Comparison of ENCODE assay signal across 20 mouse cellular contexts in the genomic region with DNA sequence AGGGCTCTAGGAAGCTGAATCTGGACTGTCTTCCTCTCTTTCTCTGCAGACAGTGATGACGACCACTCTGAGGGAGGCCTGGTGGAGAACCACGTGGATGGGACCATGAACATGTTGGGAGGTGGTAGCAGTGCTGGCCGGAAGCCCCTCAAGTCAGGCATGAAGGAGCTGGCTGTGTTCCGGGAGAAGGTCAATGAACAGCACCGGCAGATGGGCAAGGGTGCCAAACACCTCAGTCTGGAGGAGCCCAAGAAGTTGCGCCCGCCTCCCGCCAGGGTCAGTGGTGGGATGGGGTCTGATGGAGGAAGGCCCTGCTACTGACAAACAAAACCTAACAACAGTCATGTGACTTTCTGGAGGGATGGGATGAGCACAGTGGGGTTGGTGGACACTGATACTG. TPM values are rescaled to one million over a fixed set of nuclear protein-coding genes. Genes with fewer than 3 reads are reported as not detected.
"Had no signal": no experiment of that assay in that cellular context is flagged by ENCODE, and none has a peak within 500 bp of the region (broad histone marks: within the 10 kb centered on the region; RNA-seq: fewer than 3 reads in every experiment).

No protein-coding gene starts in this region.

- H3K4me2 ChIP-seq: lung, embryonic 15.5 days; midbrain, embryonic 11.5 days; midbrain, embryonic 13.5 days; midbrain, embryonic 15.5 days; neural tube, embryonic 12.5 days; stomach, embryonic 15.5 days had no signal

- DNase-seq: lung, adult 2 months; lung, postnatal 14 days; lung, postnatal 36 days; right cerebral cortex, postnatal 14 days; thymus, adult 2 months; thymus, postnatal 25 days; thymus, postnatal 4 days had no signal

- H3K9ac ChIP-seq: lung, embryonic 15.5 days; midbrain, embryonic 13.5 days; midbrain, embryonic 15.5 days; stomach, embryonic 15.5 days had no signal

- ATAC-seq: lung, postnatal 0 days; midbrain, embryonic 13.5 days; midbrain, embryonic 15.5 days had no signal

- H3K27ac ChIP-seq: lung, embryonic 15.5 days; macrophage; midbrain, embryonic 13.5 days; midbrain, embryonic 15.5 days; neural tube, embryonic 12.5 days; stomach, embryonic 15.5 days; stomach, postnatal 0 days had no signal

- H3K27me3 ChIP-seq: lung, embryonic 15.5 days; midbrain, embryonic 13.5 days; midbrain, embryonic 15.5 days; neural tube, embryonic 12.5 days; stomach, embryonic 15.5 days had no signal

- H3K4me3 ChIP-seq: lung, embryonic 15.5 days; megakaryocyte, embryonic 14.5 days; midbrain, embryonic 13.5 days; midbrain, embryonic 15.5 days; neural tube, embryonic 12.5 days; stomach, embryonic 15.5 days had no signal

- H3K9me3 ChIP-seq: lung, embryonic 15.5 days; megakaryocyte, embryonic 14.5 days; midbrain, embryonic 13.5 days; midbrain, embryonic 15.5 days; neural tube, embryonic 12.5 days; stomach, embryonic 15.5 days had no signal

- H3K4me1 ChIP-seq: lung, embryonic 15.5 days; megakaryocyte, embryonic 14.5 days; midbrain, embryonic 13.5 days; midbrain, embryonic 15.5 days; neural tube, embryonic 12.5 days had no signal

RNA-seq across cellular contexts. Expression of gene Igfbp2, which starts 24.7 kb away (rescaled TPM):
- total RNA-seq: megakaryocyte progenitor cell, adult 5-6 weeks; monocyte, adult 5-6 weeks; neutrophil, adult 5-6 weeks had no signal
- polyA plus RNA-seq: macrophage had no signal
